ENCODE assay signal across 21 mouse cellular contexts in the genomic region with DNA sequence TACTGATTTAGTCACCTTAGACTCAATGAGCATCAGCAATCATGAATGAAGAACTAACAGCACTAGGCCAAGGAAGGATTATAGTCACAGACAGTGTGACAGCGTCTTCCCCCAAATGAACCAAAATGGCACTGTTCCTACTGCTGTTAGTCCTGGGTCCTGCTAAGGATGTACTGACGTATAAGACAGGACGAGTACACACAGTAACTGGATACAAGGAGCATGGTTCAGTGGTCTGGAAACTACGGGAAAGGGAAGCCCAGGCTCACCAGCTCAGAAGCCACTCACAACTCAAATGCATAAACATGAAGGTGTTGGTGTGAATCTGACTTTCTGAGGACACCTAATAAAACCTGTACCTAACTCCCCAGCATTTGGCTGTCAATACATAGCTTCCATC. TPM values are rescaled to one million over a fixed set of nuclear protein-coding genes. Genes with fewer than 3 reads are reported as not detected.
DNase-seq lines count a peak whose midpoint lies in the region; ATAC-seq and TF ChIP-seq lines count a peak whose summit lies in the region.
"Had no signal": no experiment of that assay in that cellular context is flagged by ENCODE, and none has a peak within 500 bp of the region (broad histone marks: within the 10 kb centered on the region; RNA-seq: fewer than 3 reads in every experiment).

No protein-coding gene starts in this region.

- H3K36me3 ChIP-seq in heart, embryonic 11.5 days (ENCODE audit: control insufficient read depth, insufficient read depth, low read length): peaks cover 36% of the 10 kb centered on the region
- H3K36me3 ChIP-seq in kidney, embryonic 14.5 days (ENCODE audit: control insufficient read depth, insufficient read depth, low read length): peaks cover 87% of the 10 kb centered on the region
- peaks cover 90% of the 10 kb centered on the region for H3K36me3 ChIP-seq in limb, embryonic 13.5 days
- H3K36me3 ChIP-seq in limb, embryonic 10.5 days: peaks cover 97% of the 10 kb centered on the region

- 0 out of 2 replicates have a peak, but pooled peaks cover 7% of the 10 kb centered on the region for H3K4me1 ChIP-seq in heart, embryonic 11.5 days (ENCODE audit: control insufficient read depth, insufficient read depth, low read length)
- peaks cover 6% of the 10 kb centered on the region; the same call in 1 of the 2 replicates for H3K4me1 ChIP-seq in kidney, embryonic 14.5 days (ENCODE audit: control insufficient read depth, insufficient read depth, low read length)
- H3K4me1 ChIP-seq in limb, embryonic 13.5 days: no peaks in the 10 kb centered on the region
- no peaks in the 10 kb centered on the region for H3K4me1 ChIP-seq in limb, embryonic 10.5 days
- peaks cover 5% of the 10 kb centered on the region; the same call in 1 of the 2 replicates for H3K4me1 ChIP-seq in cerebellum, adult 2 months (ENCODE audit: control insufficient read depth, insufficient read depth, low read length)
- H3K4me1 ChIP-seq: forebrain, embryonic 12.5 days; hindbrain, embryonic 12.5 days had no signal

- intact Hi-C loops in heart, postnatal 25 days (cut with DNase I): no loop called here

- no peak overlapping the region for H3K4me2 ChIP-seq in heart, embryonic 11.5 days
- no peak overlapping the region for H3K4me2 ChIP-seq in kidney, embryonic 14.5 days (replicated peaks; ENCODE audit: low read depth, low read length)
- H3K4me2 ChIP-seq in limb, embryonic 13.5 days (replicated peaks): no peak overlapping the region
- H3K4me2 ChIP-seq: embryonic facial prominence, embryonic 13.5 days; forebrain, embryonic 12.5 days; hindbrain, embryonic 12.5 days had no signal

- H3K9ac ChIP-seq in heart, embryonic 11.5 days (ENCODE audit: low read depth, low read length): no peak overlapping the region
- no peak overlapping the region for H3K9ac ChIP-seq in kidney, embryonic 14.5 days (ENCODE audit: low read depth, low read length)
- no peak overlapping the region for H3K9ac ChIP-seq in limb, embryonic 13.5 days
- H3K9ac ChIP-seq: embryonic facial prominence, embryonic 13.5 days; forebrain, embryonic 12.5 days; hindbrain, embryonic 12.5 days had no signal

- no peaks in the 10 kb centered on the region for H3K9me3 ChIP-seq in heart, embryonic 11.5 days (replicated peaks; ENCODE audit: control insufficient read depth, low read length)
- no peaks in the 10 kb centered on the region for H3K9me3 ChIP-seq in kidney, embryonic 14.5 days (ENCODE audit: control insufficient read depth, low read length)
- H3K9me3 ChIP-seq in limb, embryonic 13.5 days: no peaks in the 10 kb centered on the region
- no peaks in the 10 kb centered on the region for H3K9me3 ChIP-seq in limb, embryonic 10.5 days (replicated peaks)
- H3K9me3 ChIP-seq: embryonic facial prominence, embryonic 13.5 days; forebrain, embryonic 12.5 days; G1E; hindbrain, embryonic 12.5 days had no signal

- no peak overlapping the region for H3K4me3 ChIP-seq in heart, embryonic 11.5 days (ENCODE audit: low read depth, low read length)
- no peak overlapping the region for H3K4me3 ChIP-seq in kidney, embryonic 14.5 days (ENCODE audit: low read length)
- no peak overlapping the region for H3K4me3 ChIP-seq in limb, embryonic 13.5 days
- H3K4me3 ChIP-seq in limb, embryonic 10.5 days: no peak overlapping the region
- no peak overlapping the region for H3K4me3 ChIP-seq in cerebellum, adult 2 months (replicated peaks; ENCODE audit: insufficient read depth, low read depth, low read length)
- H3K4me3 ChIP-seq: embryonic facial prominence, embryonic 13.5 days; forebrain, embryonic 12.5 days; hindbrain, embryonic 12.5 days had no signal

- WGBS in heart, embryonic 11.5 days (ENCODE audit: insufficient replicate concordance): 85% methylated on average over 4 of the region's 4 CpGs
- 45% methylated on average over 4 of the region's 4 CpGs for WGBS in kidney, embryonic 14.5 days
- WGBS in limb, embryonic 13.5 days: 93% methylated on average over 4 of the region's 4 CpGs
- WGBS in limb, embryonic 10.5 days: 90% methylated on average over 4 of the region's 4 CpGs
- 62% methylated on average over 4 of the region's 4 CpGs for WGBS in cerebellum, adult 2 months

- no peak for TF ChIP-seq CTCF in cerebellum, adult 2 months (IDR thresholded peaks at IDR 0.05; ENCODE audit: borderline replicate concordance, insufficient read depth, low read depth, low read length)

- DNase-seq in heart, postnatal 25 days (ENCODE audit: low spot score): no peak
- DNase-seq in kidney, postnatal 14 days: no peak
- no peak for DNase-seq in limb, embryonic 10.5 days (ENCODE audit: low spot score)
- DNase-seq in cerebellum, adult 2 months: no peak
- DNase-seq: adrenal gland, postnatal 10 days; cerebellum, adult 11-12 months; cerebellum, adult 9-11 months; cerebellum, postnatal 36 days; heart, adult 18-20 months; heart, postnatal 36 days had no signal

- no peak for TF ChIP-seq POLR2A in cerebellum, adult 2 months (IDR thresholded peaks at IDR 0.05; ENCODE audit: borderline replicate concordance, insufficient read depth, low read length)

- no peak for ATAC-seq in heart, embryonic 11.5 days (replicated peaks; ENCODE audit: insufficient number of reproducible peaks, low FRiP score, low TSS enrichment)
- ATAC-seq in kidney, embryonic 14.5 days (ENCODE audit: low FRiP score, low TSS enrichment): peak; percentile 76
- no peak for ATAC-seq in limb, embryonic 13.5 days (ENCODE audit: low FRiP score, low read depth)
- ATAC-seq: forebrain, embryonic 16.5 days; hindbrain, embryonic 16.5 days; inflammation-experienced regulatory T-cells, adult 6 months; intestine, postnatal 0 days had no signal

- 0 out of 2 replicates have a peak overlapping the region, but pooled peaks have one; percentile 17 for H3K27ac ChIP-seq in heart, embryonic 11.5 days (ENCODE audit: low read depth, low read length)
- H3K27ac ChIP-seq in kidney, embryonic 14.5 days (ENCODE audit: low read depth, low read length): peak overlapping the region; percentile 5; the same call in 1 of the 2 replicates
- peak overlapping the region; percentile 44; the same call in 1 of the 2 replicates for H3K27ac ChIP-seq in limb, embryonic 13.5 days
- H3K27ac ChIP-seq in limb, embryonic 10.5 days: no peak overlapping the region
- H3K27ac ChIP-seq in cerebellum, adult 2 months (ENCODE audit: insufficient read depth, low read length): no peak overlapping the region
- H3K27ac ChIP-seq: embryonic facial prominence, embryonic 13.5 days; forebrain, embryonic 12.5 days; hindbrain, embryonic 12.5 days had no signal

- no peaks in the 10 kb centered on the region for H3K27me3 ChIP-seq in heart, embryonic 11.5 days (ENCODE audit: control insufficient read depth, insufficient read depth, low read length)
- no peaks in the 10 kb centered on the region for H3K27me3 ChIP-seq in kidney, embryonic 14.5 days (ENCODE audit: control insufficient read depth, insufficient read depth, low read length)
- H3K27me3 ChIP-seq in limb, embryonic 13.5 days: no peaks in the 10 kb centered on the region
- H3K27me3 ChIP-seq in limb, embryonic 10.5 days (ENCODE audit: low read depth, poor library complexity, severe bottlenecking): no peaks in the 10 kb centered on the region
- no peaks in the 10 kb centered on the region for H3K27me3 ChIP-seq in cerebellum, adult 2 months (ENCODE audit: control insufficient read depth, insufficient read depth, low read length)
- H3K27me3 ChIP-seq: embryonic facial prominence, embryonic 13.5 days; forebrain, embryonic 12.5 days; hindbrain, embryonic 12.5 days had no signal

RNA-seq across cellular contexts. Expression of a gene that starts 27.1 kb away (rescaled TPM):
- polyA plus RNA-seq in heart, embryonic 11.5 days (2014; fragmentation: Nextera tagmentation; extraction: Ambion mirVana): 43.6 and 45.6 TPM in 2 replicates
- total RNA-seq in heart, postnatal 25 days (2021): 10 to 100 TPM; 40.4 to 41.2 TPM
- polyA plus RNA-seq in kidney, embryonic 14.5 days (2014; fragmentation: Nextera tagmentation; extraction: Ambion mirVana): 43.7 and 70.9 TPM in 2 replicates
- polyA plus RNA-seq in limb, embryonic 13.5 days (2015; fragmentation: Nextera tagmentation; extraction: Ambion mirVana): 62.5 and 66.3 TPM in 2 replicates
- polyA plus RNA-seq in limb, embryonic 10.5 days (2016; fragmentation: Nextera tagmentation; extraction: Ambion mirVana): 33.7 and 53.2 TPM in 2 replicates
- polyA plus RNA-seq in cerebellum, adult 2 months (2012; rRNA removed): 49.2 and 50.5 TPM in 2 replicates

Comparison
In these comparisons a context has a peak if more than half of its experiments do, and no peak if none do; other contexts are left out.
1. H3K27ac ChIP-seq: peak in heart, embryonic 11.5 days (single experiment), kidney, embryonic 14.5 days (single experiment) and limb, embryonic 13.5 days (single experiment); none in limb, embryonic 10.5 days (single experiment) and cerebellum, adult 2 months (single experiment).